Mouse (Mus musculus) lung, embryonic 14.5 days (tissue): Measurements from ENCODE around the gene Hemgn. TPM values are rescaled to one million over a fixed set of nuclear protein-coding genes. Genes with fewer than 3 reads are reported as not detected.

Experiments used
- ATAC-seq: fragments of 200-750 bp; cut with Nextera tagmentation; 2 replicates; pipeline ENCODE4 v1.8.0; 2017; ENCODE audit warnings: mild to moderate bottlenecking, moderate TSS enrichment, moderate library complexity; ENCODE audit not compliant: insufficient read depth
- DNase-seq: peaks from one replicate; pipeline ENCODE4 v3.0.0-alpha.2; 2015
- H3K27ac ChIP-seq: fragments of 300-500 bp; sonication (generic); 2 replicates; pipeline ENCODE4 v1.5.1; 2014; ENCODE audit warnings: low read depth, mild to moderate bottlenecking, moderate library complexity
- H3K27me3 ChIP-seq: fragments of 300-500 bp; sonication (generic); 2 replicates; pipeline ENCODE4 v1.6.1; 2014; ENCODE audit warnings: low read length, control low read depth; ENCODE audit not compliant: insufficient read depth
- H3K36me3 ChIP-seq: fragments of 300-500 bp; sonication (generic); 2 replicates; pipeline ENCODE4 v1.6.1; 2014; ENCODE audit warnings: control low read depth; ENCODE audit not compliant: insufficient read depth
- H3K4me1 ChIP-seq: fragments of 300-500 bp; sonication (generic); 2 replicates; pipeline ENCODE4 v1.6.1; 2014; ENCODE audit warnings: antibody characterized with exemption, control low read depth; ENCODE audit not compliant: insufficient read depth
- H3K4me2 ChIP-seq: fragments of 300-500 bp; sonication (generic); 2 replicates; pipeline ENCODE4 v1.6.1; 2014; ENCODE audit warnings: mild to moderate bottlenecking
- H3K4me3 ChIP-seq: fragments of 300-500 bp; sonication (generic); 2 replicates; pipeline ENCODE4 v1.5.1; 2014; ENCODE audit warnings: low read depth, low read length
- H3K9ac ChIP-seq: fragments of 300-500 bp; sonication (generic); 2 replicates; pipeline ENCODE4 v1.6.1; 2014
- H3K9me3 ChIP-seq: fragments of 300-500 bp; sonication (generic); 2 replicates; pipeline ENCODE4 v1.6.1; 2016; ENCODE audit warnings: low read depth, low read length, control low read depth
- CTCF ChIP-seq: IDR thresholded peaks from 2 replicates; pipeline ENCODE4 v1.5.1; 2016; ENCODE audit warnings: antibody characterized with exemption, low read depth
- WGBS: fragments of 180-500 bp; shearing (Covaris S2); extraction: QIAGEN DNeasy Blood & Tissue Kit; methylation state at CpG from one replicate; pipeline ENCODE4 v1.1.7; 2014; 5-methylcytosine and 5-hydroxymethylcytosine counted together
- polyA plus RNA-seq: library from polyadenylated mRNA; unstranded; fragments of >200 nt; fragmentation: Nextera tagmentation; extraction: Ambion mirVana; gene quantifications from 2 replicates; pipeline ENCODE4 v1.2.1, GENCODE M21; 2014

Gene Hemgn
- polyA plus RNA-seq, 1 experiment from 2014 or later: 0.74 TPM

DNA sequence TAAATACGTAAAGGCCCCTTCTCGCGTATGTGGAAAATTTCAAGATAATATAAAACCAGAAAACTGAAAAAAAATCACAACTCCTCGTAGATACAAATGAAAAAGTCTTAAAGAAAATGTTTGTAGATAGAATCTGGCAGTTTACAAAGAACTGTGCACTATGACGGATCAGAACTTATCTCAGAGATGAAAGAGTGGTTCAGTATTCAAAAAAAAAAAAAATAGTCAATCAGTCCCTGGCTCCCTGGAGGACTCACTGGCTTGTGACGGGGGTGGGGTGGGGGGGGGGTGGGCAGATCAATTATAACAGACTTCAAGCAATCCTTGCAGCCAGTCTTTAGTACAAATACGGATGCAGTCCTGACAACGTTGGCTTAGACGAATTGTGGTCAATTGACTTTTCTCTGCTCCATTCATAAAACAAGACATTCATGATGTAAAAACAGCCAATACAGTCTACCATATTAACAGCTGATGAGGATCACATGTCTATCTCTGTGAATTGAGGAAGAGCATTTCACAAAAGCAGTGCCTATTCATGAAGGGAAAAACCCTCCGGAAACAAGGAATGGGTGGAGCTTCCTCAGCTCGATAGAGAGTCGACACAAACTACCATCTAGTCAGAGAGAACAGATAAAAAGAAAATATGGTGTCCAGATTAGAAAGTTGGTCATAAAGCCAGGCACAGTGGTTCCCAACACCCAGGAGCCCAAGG, 53.6 kb downstream of the Hemgn start:
- Histone ChIP-seq H3K4me3 (no peak overlapping the region), H3K4me1 (no peaks in the 10 kb centered on the region), H3K9ac (no peak overlapping the region), H3K36me3 (no peaks in the 10 kb centered on the region), H3K4me2 (no peak overlapping the region), H3K27ac (no peak overlapping the region), H3K9me3 (0 out of 2 replicates have a peak, but pooled peaks cover 4% of the 10 kb centered on the region), H3K27me3 (peaks cover 6% of the 10 kb centered on the region)
- ATAC-seq (no peak), DNase-seq (no peak)
- WGBS: 62% methylated on average over 12 of the region's 12 CpGs
- no peak for TF ChIP-seq CTCF

DNA sequence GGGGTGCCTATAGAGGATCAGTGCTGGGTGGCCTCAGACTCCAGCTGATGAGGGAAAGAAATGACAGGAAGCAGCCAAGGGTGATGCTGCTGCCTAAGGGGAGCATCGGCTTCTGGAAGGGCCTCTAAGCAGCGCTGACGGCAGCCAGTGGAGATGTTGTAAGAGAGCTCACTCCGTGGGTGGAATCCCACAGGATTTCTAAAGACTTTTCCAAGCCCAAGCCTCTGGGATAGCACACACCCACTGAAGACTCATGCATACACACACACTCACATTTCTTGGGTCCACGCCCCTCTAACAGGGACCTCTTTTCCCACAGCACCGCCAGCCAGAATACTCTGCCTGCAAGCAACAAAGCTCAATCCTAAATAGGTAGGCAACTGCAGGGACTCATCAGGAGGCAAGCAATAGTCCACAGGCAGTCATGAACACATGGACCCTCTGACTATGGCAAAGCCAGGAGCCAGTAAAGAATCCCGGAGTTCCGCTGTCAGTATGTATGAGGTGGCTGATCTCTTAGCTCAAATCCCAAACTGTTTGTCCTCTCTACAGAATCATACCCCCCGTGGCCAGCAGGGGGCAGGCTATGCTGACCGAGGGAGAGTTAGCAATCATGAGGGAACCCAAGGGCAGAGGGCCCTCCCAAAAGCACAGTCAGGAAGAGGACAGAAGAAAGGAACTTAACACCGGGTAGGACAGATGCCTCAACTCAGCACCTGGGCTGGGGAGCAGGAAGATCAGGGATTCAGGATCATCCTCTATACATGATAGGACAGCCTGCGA, 56.8 kb downstream of the Hemgn start:
- ATAC-seq (peak; percentile 14; the same call in 1 of the 2 replicates), DNase-seq (peak; percentile 78)
- H3K27ac ChIP-seq: no peak overlapping the region
- WGBS: 47% methylated on average over 12 of the region's 12 CpGs
- H3K9ac ChIP-seq: no peak overlapping the region
- TF ChIP-seq CTCF: peak; percentile 81
- no peaks in the 10 kb centered on the region for H3K36me3 ChIP-seq
- H3K9me3 ChIP-seq: no peaks in the 10 kb centered on the region
- H3K4me1 ChIP-seq: no peaks in the 10 kb centered on the region
- H3K4me2 ChIP-seq: no peak overlapping the region
- H3K27me3 ChIP-seq: peaks cover 10% of the 10 kb centered on the region
- no peak overlapping the region for H3K4me3 ChIP-seq

DNA sequence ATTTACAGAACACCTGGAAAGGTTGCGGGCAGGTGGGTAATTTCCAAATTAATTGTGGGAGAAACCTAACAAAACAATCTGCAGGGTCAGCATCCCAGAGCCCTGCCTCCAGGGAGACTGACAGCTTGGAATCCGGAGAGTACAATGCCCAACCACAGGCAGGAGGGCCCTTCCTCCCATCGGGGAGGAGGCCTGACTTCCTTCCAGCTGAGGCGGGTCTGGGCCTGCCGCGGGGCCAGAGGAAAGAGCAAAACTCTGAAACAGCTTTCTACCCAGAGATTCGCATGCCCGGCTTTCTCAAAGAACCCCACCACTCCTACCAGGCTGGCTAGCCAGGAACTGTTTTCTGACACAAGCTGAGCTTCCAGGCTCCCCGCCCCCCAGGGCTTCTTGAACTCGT, 60.3 kb downstream of the Hemgn start:
- Histone ChIP-seq H3K9ac (no peak overlapping the region), H3K4me2 (no peak overlapping the region), H3K4me3 (no peak overlapping the region), H3K9me3 (no peaks in the 10 kb centered on the region), H3K27ac (no peak overlapping the region), H3K27me3 (peaks cover 45% of the 10 kb centered on the region), H3K36me3 (no peaks in the 10 kb centered on the region), H3K4me1 (no peaks in the 10 kb centered on the region)
- no peak for TF ChIP-seq CTCF
- ATAC-seq: no peak
- no peak for DNase-seq
- WGBS: 17% methylated on average over 10 of the region's 10 CpGs

DNA sequence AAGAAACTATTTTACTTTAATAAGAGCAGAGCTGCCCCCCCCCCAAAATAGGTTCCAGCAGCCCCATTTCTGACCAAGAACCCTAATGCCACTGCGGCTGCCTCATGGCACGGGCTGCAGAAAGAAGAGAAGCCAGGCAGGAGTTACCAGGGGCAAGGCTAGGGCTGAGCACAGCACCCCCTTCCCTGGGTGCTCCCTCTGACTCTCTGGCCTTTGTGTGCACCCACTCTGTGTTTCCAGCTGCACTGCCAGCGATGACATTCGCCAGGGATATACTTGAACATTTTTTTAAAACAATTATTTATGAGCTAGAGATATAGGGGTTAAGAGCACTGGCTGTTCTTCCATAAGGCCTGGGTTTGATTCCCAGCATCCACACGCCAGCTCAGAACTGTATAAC, 63.8 kb downstream of the Hemgn start:
- no peaks in the 10 kb centered on the region for H3K36me3 ChIP-seq
- no peaks in the 10 kb centered on the region for H3K4me1 ChIP-seq
- no peak overlapping the region for H3K9ac ChIP-seq
- 42% methylated on average over 5 of the region's 5 CpGs for WGBS
- H3K9me3 ChIP-seq: no peaks in the 10 kb centered on the region
- H3K27me3 ChIP-seq: peaks cover 74% of the 10 kb centered on the region
- no peak overlapping the region for H3K27ac ChIP-seq
- H3K4me2 ChIP-seq: no peak overlapping the region
- ATAC-seq: no peak
- no peak for DNase-seq
- TF ChIP-seq CTCF: no peak
- no peak overlapping the region for H3K4me3 ChIP-seq

DNA sequence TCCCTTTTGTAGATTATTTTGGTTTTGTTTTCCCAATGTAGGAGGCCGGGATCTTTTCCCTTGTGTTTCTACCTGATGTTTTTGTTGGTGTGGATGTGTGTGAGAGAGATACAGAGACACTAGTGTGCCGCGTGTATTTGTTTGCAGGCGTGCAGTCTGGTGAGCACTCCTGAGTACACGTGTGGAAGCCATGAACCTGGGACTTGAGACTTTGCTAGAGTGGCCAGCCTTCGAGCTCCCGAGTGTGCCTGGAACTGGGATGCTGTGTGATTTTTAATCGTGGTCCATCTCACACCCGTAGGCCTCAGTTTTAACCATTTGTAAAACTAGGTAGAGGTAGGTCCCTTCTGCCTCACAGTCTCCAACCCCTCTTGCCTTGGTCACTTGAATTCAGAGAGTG, 64.4 kb downstream of the Hemgn start:
- Histone ChIP-seq H3K27ac (no peak overlapping the region), H3K4me3 (no peak overlapping the region), H3K9me3 (no peaks in the 10 kb centered on the region), H3K4me2 (no peak overlapping the region), H3K36me3 (no peaks in the 10 kb centered on the region), H3K27me3 (peaks cover 81% of the 10 kb centered on the region), H3K9ac (no peak overlapping the region), H3K4me1 (no peaks in the 10 kb centered on the region)
- DNase-seq: no peak
- ATAC-seq: no peak
- TF ChIP-seq CTCF: no peak
- 25% methylated on average over 9 of the region's 9 CpGs for WGBS

DNA sequence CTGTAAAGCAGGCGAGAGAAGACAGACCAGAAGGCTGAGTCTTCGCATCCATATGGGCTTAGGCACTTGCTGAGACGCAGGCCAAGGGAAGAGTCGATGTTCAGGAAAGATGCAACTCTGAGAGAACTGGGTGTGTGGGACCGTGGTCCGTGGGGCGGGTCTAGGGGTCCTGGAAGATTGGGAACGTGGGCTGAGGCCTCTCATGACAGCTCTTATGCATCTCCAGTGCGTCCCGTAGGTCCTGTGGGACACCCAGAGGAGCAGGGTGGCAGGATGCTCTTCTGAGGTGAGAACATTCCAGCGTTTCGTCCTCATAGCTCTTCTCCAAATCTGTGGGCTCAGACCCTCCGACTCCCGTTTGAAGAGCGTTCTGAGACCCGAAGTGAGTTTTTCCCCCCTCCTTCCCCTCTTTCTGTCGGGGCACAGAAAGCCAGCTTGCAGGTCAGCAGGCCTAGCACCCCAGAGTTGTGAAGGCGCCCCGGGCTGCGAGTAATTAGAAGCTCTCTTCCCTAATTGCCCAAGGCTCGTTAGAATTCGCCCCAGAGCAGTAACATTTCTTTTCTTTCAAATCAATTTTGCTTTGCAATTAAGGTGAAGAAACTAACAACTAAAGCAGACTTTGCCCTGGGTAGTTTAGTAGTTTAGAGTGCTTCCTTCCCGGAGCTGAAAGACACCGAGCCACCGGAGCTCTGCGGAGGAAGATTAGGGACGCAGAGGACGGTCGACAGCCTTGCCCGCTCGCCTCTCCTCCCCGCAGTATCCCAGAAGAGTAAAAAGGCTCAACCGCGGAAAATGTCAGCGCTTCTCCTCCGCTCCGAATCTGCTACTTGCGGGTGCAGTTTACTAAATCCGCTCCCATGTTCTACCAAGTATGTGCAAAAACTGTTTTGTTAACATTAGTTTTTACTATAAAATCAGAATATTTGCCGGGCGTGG, 65.5 kb downstream of the Hemgn start:
- H3K36me3 ChIP-seq: no peaks in the 10 kb centered on the region
- no peak overlapping the region for H3K4me3 ChIP-seq
- no peak overlapping the region for H3K4me2 ChIP-seq
- no peak for TF ChIP-seq CTCF
- no peaks in the 10 kb centered on the region for H3K9me3 ChIP-seq
- peaks cover 91% of the 10 kb centered on the region for H3K27me3 ChIP-seq
- 3% methylated on average over 41 of the region's 41 CpGs for whole genome bisulfite sequencing
- no peak overlapping the region for H3K9ac ChIP-seq
- DNase-seq (no peak), ATAC-seq (no peak)
- no peak overlapping the region for H3K27ac ChIP-seq
- no peaks in the 10 kb centered on the region for H3K4me1 ChIP-seq

DNA sequence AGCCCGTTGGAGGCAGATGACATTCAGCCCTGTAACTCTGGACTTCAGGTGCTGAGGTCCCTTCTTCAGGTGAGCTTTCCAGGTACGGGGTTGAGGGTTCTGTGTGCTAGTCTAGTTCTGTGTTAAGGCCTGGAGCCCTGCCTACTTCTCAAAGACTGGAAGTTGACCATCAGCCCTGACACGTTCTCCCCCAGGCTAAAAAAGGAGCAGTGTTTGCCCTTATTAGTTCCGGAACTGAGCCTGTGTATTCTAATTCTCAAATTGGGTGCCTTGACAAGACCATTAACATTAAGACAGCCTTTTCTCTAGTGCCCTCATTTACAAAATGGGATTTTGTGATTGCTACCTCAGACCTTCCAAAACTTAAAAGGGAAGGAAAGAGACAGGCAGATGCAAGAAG, 66.2 kb downstream of the Hemgn start:
- H3K4me3 ChIP-seq: no peak overlapping the region
- WGBS: 7% methylated on average over 4 of the region's 4 CpGs
- no peak overlapping the region for H3K9ac ChIP-seq
- no peaks in the 10 kb centered on the region for H3K9me3 ChIP-seq
- H3K36me3 ChIP-seq: no peaks in the 10 kb centered on the region
- TF ChIP-seq CTCF: no peak
- H3K27me3 ChIP-seq: peaks cover 98% of the 10 kb centered on the region
- H3K4me1 ChIP-seq: no peaks in the 10 kb centered on the region
- ATAC-seq: no peak
- no peak overlapping the region for H3K4me2 ChIP-seq
- H3K27ac ChIP-seq: no peak overlapping the region
- DNase-seq: no peak
